Mouse (Mus musculus) thymus, adult 2 months (tissue): Measurements from ENCODE around the gene Kitl. TPM values are rescaled to one million over a fixed set of nuclear protein-coding genes. Genes with fewer than 3 reads are reported as not detected.

Experiments used
- DNase-seq: peaks from one replicate; pipeline ENCODE4 v3.0.0; 2021
- H3K27ac ChIP-seq: fragments of 200-500 bp; 2 replicates; pipeline ENCODE4 v1.5.1; 2012; ENCODE audit warnings: low read length, control low read depth; ENCODE audit not compliant: control insufficient read depth, insufficient read depth
- H3K27me3 ChIP-seq: fragments of 200-500 bp; 2 replicates; pipeline ENCODE4 v1.6.1; 2012; ENCODE audit warnings: mild to moderate bottlenecking, low read length, moderate library complexity, mixed read lengths; ENCODE audit not compliant: control insufficient read depth, insufficient read depth
- H3K36me3 ChIP-seq: fragments of 200-500 bp; 2 replicates; pipeline ENCODE4 v1.6.1; 2012; ENCODE audit warnings: mild to moderate bottlenecking, low read length, moderate library complexity; ENCODE audit not compliant: control insufficient read depth, insufficient read depth
- H3K4me1 ChIP-seq: fragments of 200-500 bp; replicated peaks from 2 replicates; pipeline ENCODE4 v1.6.1; 2012; ENCODE audit warnings: low read length; ENCODE audit not compliant: control insufficient read depth, insufficient read depth
- H3K4me3 ChIP-seq: fragments of 200-500 bp; 2 replicates; pipeline ENCODE4 v1.5.1; 2012; ENCODE audit warnings: mild to moderate bottlenecking, low read length, control low read depth, moderate library complexity; ENCODE audit not compliant: control insufficient read depth, insufficient read depth
- CTCF ChIP-seq: fragments of 200-500 bp; IDR thresholded peaks from 2 replicates; pipeline ENCODE4 v1.5.1; 2012; ENCODE audit warnings: mild to moderate bottlenecking, control low read depth, low read length, moderate library complexity, borderline replicate concordance; ENCODE audit not compliant: control insufficient read depth, poor library complexity, insufficient read depth; ENCODE audit errors: extremely low read depth
- POLR2A ChIP-seq: fragments of 200-500 bp; IDR thresholded peaks from 2 replicates; pipeline ENCODE4 v1.6.1; 2012; ENCODE audit warnings: mild to moderate bottlenecking, low read length, control low read depth, moderate library complexity; ENCODE audit not compliant: control insufficient read depth, poor library complexity, insufficient read depth; ENCODE audit errors: extremely low read depth
- WGBS: fragments of 180-500 bp; shearing (Covaris S2); methylation state at CpG from one replicate; pipeline ENCODE4 v1.1.7; 2018; 5-methylcytosine and 5-hydroxymethylcytosine counted together
- polyA plus RNA-seq: library from polyadenylated mRNA; depleted of rRNA; stranded (reverse); fragments of >200 nt; gene quantifications from 2 replicates; pipeline ENCODE4 v1.2.3, GENCODE M21; 2012

Gene Kitl
- polyA plus RNA-seq, 1 experiment, result 13.4 TPM

DNA sequence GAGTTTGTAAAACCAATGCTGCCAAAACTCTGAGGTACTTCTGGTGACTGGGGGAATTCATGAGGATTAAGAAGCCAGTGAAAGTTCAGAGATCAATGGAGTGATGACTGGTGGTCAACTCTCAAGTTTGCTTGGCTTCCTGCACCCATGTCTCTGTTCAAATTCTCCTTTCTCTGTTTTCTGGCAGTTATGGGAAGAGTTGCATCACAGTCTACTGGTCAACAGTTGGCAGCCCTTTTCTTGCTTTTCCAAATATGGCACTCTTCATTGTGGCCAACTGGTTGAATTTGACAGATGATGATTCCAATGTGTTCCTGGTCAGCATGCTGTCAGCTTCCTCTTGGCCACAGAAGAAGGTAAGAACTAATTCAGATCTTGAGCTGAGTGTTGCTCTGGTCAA, 25.7 kb upstream of the Kitl start:
- Histone ChIP-seq H3K27me3 (no peaks in the 10 kb centered on the region), H3K36me3 (no peaks in the 10 kb centered on the region), H3K4me3 (no peak overlapping the region), H3K27ac (no peak overlapping the region), H3K4me1 (no peaks in the 10 kb centered on the region)
- TF ChIP-seq POLR2A, result no peak
- no peak for TF ChIP-seq CTCF
- DNase-seq, result no peak

GRCm38 (mm10) chr10:99992121-99992520, 23.3 kb upstream of the Kitl start:
- Histone ChIP-seq H3K4me1 (no peaks in the 10 kb centered on the region), H3K4me3 (no peak overlapping the region), H3K36me3 (no peaks in the 10 kb centered on the region), H3K27ac (no peak overlapping the region), H3K27me3 (no peaks in the 10 kb centered on the region)
- no peak for DNase-seq
- no peak for TF ChIP-seq CTCF
- TF ChIP-seq POLR2A, result no peak
- WGBS, result 76% methylated on average over 9 of the region's 9 CpGs

DNA sequence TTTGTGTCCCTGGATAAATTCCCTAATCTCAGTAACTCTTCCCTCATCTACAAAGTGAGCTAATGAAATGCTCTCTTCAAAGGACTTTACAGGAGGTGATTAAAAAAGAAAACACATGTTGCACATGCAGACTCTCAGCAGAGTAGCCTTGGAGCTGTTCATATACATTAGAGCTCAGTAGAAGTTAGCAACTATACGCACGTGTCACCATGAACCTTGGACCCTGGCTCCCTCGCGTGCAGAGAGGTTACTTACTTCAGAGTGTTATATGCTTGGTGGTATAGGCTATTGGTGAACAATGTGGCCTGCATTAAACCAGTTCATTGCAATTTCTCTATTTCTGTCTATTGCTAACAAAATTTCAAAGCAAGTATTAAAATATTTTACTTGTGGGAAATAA, 14.0 kb upstream of the Kitl start:
- H3K27ac ChIP-seq, result no peak overlapping the region
- WGBS, result 92% methylated on average over 4 of the region's 4 CpGs
- no peaks in the 10 kb centered on the region for H3K36me3 ChIP-seq
- TF ChIP-seq CTCF (no peak), POLR2A (no peak)
- H3K27me3 ChIP-seq, result no peaks in the 10 kb centered on the region
- no peaks in the 10 kb centered on the region for H3K4me1 ChIP-seq
- DNase-seq, result no peak
- H3K4me3 ChIP-seq, result no peak overlapping the region

GRCm38 (mm10) chr10:100003797-100004196, 11.6 kb upstream of the Kitl start:
- no peak for DNase-seq
- Histone ChIP-seq H3K4me1 (no peaks in the 10 kb centered on the region), H3K27me3 (no peaks in the 10 kb centered on the region), H3K36me3 (no peaks in the 10 kb centered on the region), H3K4me3 (no peak overlapping the region), H3K27ac (no peak overlapping the region)
- TF ChIP-seq POLR2A, result no peak
- TF ChIP-seq CTCF, result no peak
- 92% methylated on average over 4 of the region's 4 CpGs for WGBS

DNA sequence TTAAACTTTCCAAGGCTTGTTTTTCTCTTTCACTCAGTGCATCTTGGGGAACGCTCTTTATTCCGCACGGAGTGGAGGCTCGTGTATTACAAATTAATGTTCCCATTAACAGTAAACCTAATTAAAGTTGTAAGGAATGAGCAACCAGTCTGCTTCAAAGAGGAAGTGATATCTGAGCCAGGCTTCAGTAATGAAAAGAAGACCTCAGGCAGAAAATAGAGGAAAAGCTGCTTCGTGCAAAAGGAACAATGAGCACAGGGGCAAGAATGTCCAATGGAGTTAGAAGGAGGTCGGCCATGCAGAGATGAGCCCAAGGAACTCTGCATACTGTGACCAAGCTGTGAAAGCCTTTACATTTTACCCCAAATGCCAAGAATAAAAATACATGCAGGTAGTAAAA, 5.7 kb upstream of the Kitl start:
- Histone ChIP-seq H3K4me1 (no peaks in the 10 kb centered on the region), H3K4me3 (no peak overlapping the region), H3K27me3 (no peaks in the 10 kb centered on the region), H3K36me3 (no peaks in the 10 kb centered on the region), H3K27ac (no peak overlapping the region)
- TF ChIP-seq CTCF (no peak), POLR2A (no peak)
- DNase-seq, result no peak
- WGBS, result 76% methylated on average over 6 of the region's 6 CpGs

DNA sequence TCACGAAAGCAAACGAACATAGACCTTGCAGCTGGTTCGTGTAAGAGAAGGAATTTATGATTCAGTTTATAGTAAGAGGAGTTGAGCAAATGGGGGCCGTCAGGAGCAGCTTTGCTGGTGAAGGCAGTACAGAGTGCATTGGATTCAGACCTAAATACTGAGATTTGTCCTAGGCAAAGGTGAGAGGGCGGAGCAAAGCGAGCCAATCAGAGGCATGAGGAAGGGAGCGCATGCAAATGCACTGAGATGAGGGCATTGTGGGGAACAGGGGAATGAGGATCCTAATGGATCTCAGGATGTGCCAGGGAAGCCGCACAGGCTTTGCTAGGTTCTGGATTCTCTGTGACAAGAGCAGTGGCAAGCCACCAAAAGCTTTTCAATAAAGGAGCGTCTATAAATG, 5.1 kb upstream of the Kitl start:
- Histone ChIP-seq H3K27me3 (no peaks in the 10 kb centered on the region), H3K36me3 (no peaks in the 10 kb centered on the region), H3K4me3 (no peak overlapping the region), H3K27ac (no peak overlapping the region), H3K4me1 (no peaks in the 10 kb centered on the region)
- TF ChIP-seq POLR2A (no peak), CTCF (no peak)
- WGBS, result 78% methylated on average over 9 of the region's 9 CpGs
- DNase-seq, result no peak

DNA sequence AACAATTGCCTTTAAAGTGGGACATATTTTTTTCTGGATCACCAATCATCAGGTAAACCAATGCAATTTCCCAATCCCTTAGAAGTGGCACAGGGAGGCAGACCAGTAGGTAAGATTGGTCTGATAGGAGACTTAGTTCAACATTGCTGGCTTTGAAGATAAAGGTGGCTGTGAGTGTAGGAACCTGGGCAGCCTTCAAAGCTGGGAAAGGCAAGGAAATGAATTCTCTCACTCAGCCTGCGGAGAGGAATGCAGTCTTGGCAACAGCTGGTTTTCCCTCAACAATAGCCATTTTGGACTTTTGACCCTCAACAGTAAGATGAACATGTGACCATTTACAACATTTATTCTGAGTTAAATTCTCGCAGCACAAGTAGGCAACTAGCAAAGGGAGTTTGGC, 1.3 kb upstream of the Kitl start:
- Histone ChIP-seq H3K27ac (no peak overlapping the region), H3K36me3 (no peaks in the 10 kb centered on the region), H3K27me3 (peaks cover 3% of the 10 kb centered on the region; the same call in 1 of the 2 replicates), H3K4me1 (no peaks in the 10 kb centered on the region), H3K4me3 (no peak overlapping the region)
- 71% methylated on average over 2 of the region's 2 CpGs for WGBS
- DNase-seq, result no peak
- no peak for TF ChIP-seq CTCF

GRCm38 (mm10) chr10:100016326-100016709, 888 bp downstream of the Kitl start:
- H3K4me1 ChIP-seq, result no peaks in the 10 kb centered on the region
- peak overlapping the region; percentile 12 for H3K4me3 ChIP-seq
- H3K36me3 ChIP-seq, result no peaks in the 10 kb centered on the region
- TF ChIP-seq CTCF, result no peak
- TF ChIP-seq POLR2A, result no peak
- DNase-seq, result no peak
- no peak overlapping the region for H3K27ac ChIP-seq
- under 1% methylated on average over 28 of the region's 28 CpGs for WGBS
- peaks cover 3% of the 10 kb centered on the region; the same call in 1 of the 2 replicates for H3K27me3 ChIP-seq
